Mouse (Mus musculus): Measurements from ENCODE around the gene Dgki. TPM values are rescaled to one million over a fixed set of nuclear protein-coding genes. Genes with fewer than 3 reads are reported as not detected.

Dgki gene
- polyA plus RNA-seq, 1 experiment from 2014 or later, result 4.0 TPM

DNA sequence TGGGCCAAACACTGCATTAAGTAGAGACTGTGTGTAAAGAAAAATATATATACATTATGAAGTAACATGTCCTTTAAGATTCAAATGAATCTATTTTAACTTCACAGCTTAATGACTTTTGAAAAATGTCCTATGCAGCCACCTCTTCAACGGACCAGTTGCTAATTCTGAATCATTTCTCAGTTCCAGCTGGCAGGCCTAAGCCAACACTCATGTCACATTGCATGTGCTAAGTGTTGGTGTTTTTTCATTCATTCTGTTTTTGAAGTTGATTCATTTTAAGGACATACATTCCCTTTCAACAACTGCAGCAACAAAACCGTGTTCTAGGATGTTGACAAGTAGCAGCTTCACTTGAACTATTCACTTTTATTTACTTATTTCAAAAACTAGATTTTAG is 484.0 kb downstream of the Dgki start:
- no peak overlapping the region for H3K27ac ChIP-seq
- H3K4me1 ChIP-seq, result peaks cover 23% of the 10 kb centered on the region
- H3K27me3 ChIP-seq, result peaks cover 16% of the 10 kb centered on the region; the same call in 1 of the 2 replicates
- no peak overlapping the region for H3K4me2 ChIP-seq
- no peak for ATAC-seq (ENCODE audit: low FRiP score)
- 82% methylated on average over 2 of the region's 2 CpGs for WGBS
- H3K9ac ChIP-seq, result no peak overlapping the region
- H3K9me3 ChIP-seq, result no peaks in the 10 kb centered on the region
- no peak overlapping the region for H3K4me3 ChIP-seq (replicated peaks)
- H3K36me3 ChIP-seq (replicated peaks), result no peaks in the 10 kb centered on the region

DNA sequence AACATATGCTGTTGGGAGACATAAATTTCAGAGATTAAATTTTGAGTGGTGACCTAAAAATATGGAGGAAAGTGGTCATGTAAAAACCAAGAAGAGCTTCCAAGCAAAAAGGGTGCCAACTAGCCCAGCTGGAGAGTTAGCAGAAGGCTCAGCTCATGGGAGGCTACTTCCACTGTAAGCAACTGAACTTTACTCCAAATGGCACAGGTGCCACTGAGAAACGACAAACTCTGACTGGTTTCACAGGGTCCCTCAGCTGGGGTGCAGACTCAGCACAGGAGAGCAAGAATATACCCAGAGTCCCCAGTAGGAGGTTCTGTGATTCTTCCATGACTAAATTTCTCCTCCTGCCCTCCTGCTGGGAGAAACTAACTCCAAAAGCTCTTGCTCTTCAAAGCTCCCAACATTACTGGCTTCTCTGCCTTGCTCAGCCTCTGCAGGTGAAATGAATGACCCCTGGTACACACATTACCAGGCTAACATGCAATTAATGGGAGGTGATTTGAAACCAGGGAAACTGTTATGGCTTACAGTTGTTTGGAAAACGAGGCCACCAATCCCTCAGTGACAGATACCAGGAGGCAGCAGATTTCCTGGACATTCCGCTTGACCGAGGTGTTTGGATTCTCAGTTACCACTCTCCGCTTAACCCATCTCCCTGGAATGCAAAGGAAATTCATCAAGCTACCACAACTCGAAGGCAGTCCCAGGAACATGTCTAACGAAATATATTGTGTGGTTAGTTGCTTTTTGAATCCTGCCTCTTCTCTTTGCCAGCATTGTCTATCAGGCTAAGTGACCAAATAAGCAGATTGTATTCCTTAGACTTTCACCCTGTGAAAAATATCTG is 487.1 kb downstream of the Dgki start:
- peaks cover 26% of the 10 kb centered on the region for H3K4me1 ChIP-seq
- H3K9me3 ChIP-seq, result no peaks in the 10 kb centered on the region
- ATAC-seq (ENCODE audit: low FRiP score), result no peak
- no peak overlapping the region for H3K27ac ChIP-seq
- WGBS, result 84% methylated on average over 7 of the region's 7 CpGs
- H3K4me3 ChIP-seq (replicated peaks), result no peak overlapping the region
- H3K36me3 ChIP-seq (replicated peaks), result no peaks in the 10 kb centered on the region
- peaks cover 17% of the 10 kb centered on the region; the same call in 1 of the 2 replicates for H3K27me3 ChIP-seq
- no peak overlapping the region for H3K4me2 ChIP-seq
- H3K9ac ChIP-seq, result no peak overlapping the region

DNA sequence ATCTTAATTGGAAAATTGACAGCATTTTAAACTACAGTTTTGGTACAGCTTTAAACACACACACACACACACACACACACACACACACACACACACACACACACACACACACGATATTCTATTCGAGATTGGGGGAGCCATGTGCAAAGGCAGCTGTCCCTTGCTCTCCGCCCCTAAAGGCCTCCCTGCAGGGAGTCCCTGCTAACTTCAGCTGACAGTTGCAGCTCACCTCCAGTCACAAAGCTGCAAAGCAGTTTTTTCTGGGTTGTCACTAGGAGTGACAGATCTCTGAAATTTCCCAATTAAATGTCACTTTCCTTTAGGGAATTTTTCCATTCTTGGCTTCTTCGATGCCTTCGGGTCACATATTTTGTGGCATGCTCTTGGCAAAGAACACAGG is 489.5 kb downstream of the Dgki start:
- H3K4me3 ChIP-seq (replicated peaks), result peak overlapping the region; percentile 60
- ATAC-seq (ENCODE audit: low FRiP score), result no peak; the same call in 1 of the 2 replicates
- no peaks in the 10 kb centered on the region for H3K9me3 ChIP-seq
- H3K36me3 ChIP-seq (replicated peaks), result peaks cover 9% of the 10 kb centered on the region; the same call in 1 of the 2 replicates
- peak overlapping the region; percentile 78 for H3K9ac ChIP-seq
- 7% methylated on average over 5 of the region's 5 CpGs for WGBS
- peak overlapping the region; percentile 85 for H3K27ac ChIP-seq
- H3K4me1 ChIP-seq, result peaks cover 35% of the 10 kb centered on the region
- H3K4me2 ChIP-seq, result peak overlapping the region; percentile 56
- H3K27me3 ChIP-seq, result peaks cover 22% of the 10 kb centered on the region; the same call in 1 of the 2 replicates

DNA sequence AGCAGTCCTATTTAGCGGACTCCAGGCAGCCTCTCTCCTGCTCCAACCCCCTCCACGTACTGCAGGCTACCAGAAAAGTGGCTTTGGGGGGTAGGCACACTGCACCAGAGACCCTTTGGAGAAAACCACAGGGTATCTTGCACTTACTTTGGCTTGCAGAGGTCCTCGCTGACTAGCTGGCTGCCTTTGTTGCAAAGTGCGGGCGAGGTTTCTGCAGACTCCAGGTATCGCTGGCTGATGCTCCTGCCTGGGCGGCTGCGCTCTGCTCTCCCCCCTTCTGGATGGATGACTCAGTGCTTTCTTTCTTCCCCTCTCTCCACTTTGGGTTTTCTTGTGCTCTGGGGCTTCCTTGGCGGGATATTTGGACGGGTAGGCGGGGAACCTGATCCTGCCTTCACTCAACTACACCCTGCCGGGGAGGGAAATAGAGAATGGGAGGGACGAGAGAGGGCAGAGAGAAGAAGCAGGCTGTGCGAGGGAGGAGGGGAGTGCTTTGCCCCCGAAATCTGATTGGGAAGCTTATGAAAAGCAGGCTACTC is 490.2 kb downstream of the Dgki start, which contains the start of gene Ptn:
Gene Ptn (minus strand): TSS at position 474 of the 539 bp plus-strand sequence.
- ATAC-seq (ENCODE audit: low FRiP score), result peak; percentile 83
- peaks cover 36% of the 10 kb centered on the region for H3K4me1 ChIP-seq
- H3K27ac ChIP-seq, result peak within 1 kb of the TSS; percentile 85
- peak within 1 kb of the TSS; percentile 60 for H3K4me3 ChIP-seq (replicated peaks)
- peaks cover 22% of the 10 kb centered on the region; the same call in 1 of the 2 replicates for H3K27me3 ChIP-seq
- peak within 1 kb of the TSS; percentile 56 for H3K4me2 ChIP-seq
- peak within 1 kb of the TSS; percentile 78 for H3K9ac ChIP-seq
- H3K36me3 ChIP-seq (replicated peaks), result peaks cover 9% of the 10 kb centered on the region; the same call in 1 of the 2 replicates
- H3K9me3 ChIP-seq, result no peaks in the 10 kb centered on the region
- under 1% methylated on average over 15 of the region's 15 CpGs for WGBS

DNA sequence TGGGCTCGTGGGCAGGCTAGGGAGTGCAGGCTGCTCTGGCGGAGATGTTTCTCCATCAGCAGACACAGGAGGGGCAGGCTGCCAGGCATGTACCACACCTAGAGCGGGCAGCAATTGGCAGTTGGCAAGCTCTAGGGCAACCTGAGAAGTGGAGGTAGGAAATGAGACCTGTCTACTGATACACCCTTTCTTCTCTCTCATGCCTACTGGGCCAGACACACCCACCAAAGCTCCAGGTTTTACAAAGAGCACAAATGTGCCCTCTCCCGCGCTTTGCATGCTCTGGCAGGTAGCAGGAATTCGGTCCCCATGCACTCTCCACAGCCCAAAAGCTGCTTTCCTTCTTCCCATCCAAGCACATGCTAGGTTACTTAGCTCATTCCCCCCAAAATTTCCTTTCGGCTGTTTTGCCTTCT is 490.7 kb downstream of the Dgki start:
- Histone ChIP-seq H3K27ac (peak overlapping the region; percentile 85), H3K4me1 (peaks cover 36% of the 10 kb centered on the region), H3K9ac (peak overlapping the region; percentile 78), H3K4me3 (replicated peaks) (peak overlapping the region; percentile 60), H3K4me2 (peak overlapping the region; percentile 56), H3K9me3 (no peaks in the 10 kb centered on the region), H3K36me3 (replicated peaks) (peaks cover 9% of the 10 kb centered on the region; the same call in 1 of the 2 replicates), H3K27me3 (peaks cover 22% of the 10 kb centered on the region; the same call in 1 of the 2 replicates)
- peak; percentile 40 for ATAC-seq (ENCODE audit: low FRiP score)
- WGBS, result 2% methylated on average over 7 of the region's 7 CpGs

DNA sequence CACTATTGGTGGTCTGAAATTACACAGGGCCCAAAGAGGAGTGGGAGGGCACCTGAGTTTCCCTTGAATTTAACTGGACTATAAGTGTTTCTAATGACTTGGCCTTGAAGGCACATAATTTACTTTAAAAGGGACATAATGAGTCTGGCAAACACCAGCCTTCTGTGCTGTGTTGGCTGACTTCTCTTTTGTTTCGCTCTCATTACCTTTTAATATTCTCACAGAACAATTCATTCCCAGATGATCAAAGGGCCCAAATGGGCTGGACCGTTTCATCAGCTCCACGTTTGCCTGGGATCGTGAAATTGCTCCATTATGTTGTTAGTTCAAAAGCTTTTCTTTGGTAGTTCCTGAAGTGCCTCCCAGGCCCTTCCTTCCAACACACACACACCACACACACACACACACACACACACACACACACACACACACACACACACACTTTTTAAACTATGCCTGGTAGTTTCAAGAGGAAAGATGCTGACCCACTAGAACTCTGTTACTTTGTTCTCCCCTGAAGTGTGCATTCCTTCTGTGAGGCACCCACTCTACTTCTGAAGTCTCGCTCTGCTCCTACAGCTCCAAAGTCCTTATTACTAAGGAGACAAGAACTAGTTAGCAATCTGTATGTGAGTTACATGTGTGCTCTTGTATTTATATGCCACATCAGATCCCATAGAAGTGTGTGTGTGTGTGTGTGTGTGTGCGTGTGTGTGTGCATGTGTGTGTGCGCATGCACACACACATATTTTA is 491.5 kb downstream of the Dgki start:
- 0 out of 2 replicates have a peak overlapping the region, but pooled peaks have one; percentile 13 for H3K27ac ChIP-seq
- H3K9me3 ChIP-seq, result no peaks in the 10 kb centered on the region
- ATAC-seq (ENCODE audit: low FRiP score), result no peak
- H3K4me3 ChIP-seq (replicated peaks), result peak overlapping the region; percentile 60
- peak overlapping the region; percentile 78; the same call in 1 of the 2 replicates for H3K9ac ChIP-seq
- peak overlapping the region; percentile 56 for H3K4me2 ChIP-seq
- peaks cover 12% of the 10 kb centered on the region; the same call in 1 of the 2 replicates for H3K36me3 ChIP-seq (replicated peaks)
- peaks cover 18% of the 10 kb centered on the region; the same call in 1 of the 2 replicates for H3K27me3 ChIP-seq
- H3K4me1 ChIP-seq, result peaks cover 36% of the 10 kb centered on the region
- whole genome bisulfite sequencing, result 21% methylated on average over 7 of the region's 7 CpGs

DNA sequence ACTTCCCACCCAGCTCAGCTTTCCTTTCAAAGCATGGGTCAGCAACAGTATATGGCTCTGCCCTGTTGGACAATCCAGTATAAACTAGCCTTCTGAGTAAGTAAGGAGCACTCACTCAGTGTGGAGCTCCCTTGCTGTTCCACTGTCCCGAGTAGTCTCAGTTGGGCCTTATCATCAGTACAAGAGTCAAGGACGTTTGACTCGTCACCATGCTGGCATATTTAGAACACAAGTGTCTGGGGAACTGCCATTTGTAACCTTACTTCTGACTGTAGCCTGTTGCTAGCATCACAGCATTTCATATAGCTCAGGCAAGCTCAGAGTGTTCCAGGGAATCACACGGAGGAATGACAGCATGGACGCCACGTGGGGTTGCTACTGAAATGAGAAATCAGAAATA is 493.1 kb downstream of the Dgki start:
- no peak for ATAC-seq (ENCODE audit: low FRiP score)
- H3K27ac ChIP-seq, result no peak overlapping the region
- H3K9me3 ChIP-seq, result no peaks in the 10 kb centered on the region
- WGBS, result 89% methylated on average over 6 of the region's 6 CpGs
- H3K4me3 ChIP-seq (replicated peaks), result no peak overlapping the region
- peaks cover 36% of the 10 kb centered on the region for H3K4me1 ChIP-seq
- peaks cover 11% of the 10 kb centered on the region; the same call in 1 of the 2 replicates for H3K27me3 ChIP-seq
- H3K36me3 ChIP-seq (replicated peaks), result peaks cover 18% of the 10 kb centered on the region; the same call in 1 of the 2 replicates
- no peak overlapping the region for H3K9ac ChIP-seq
- peak overlapping the region; percentile 15; the same call in 1 of the 2 replicates for H3K4me2 ChIP-seq

DNA sequence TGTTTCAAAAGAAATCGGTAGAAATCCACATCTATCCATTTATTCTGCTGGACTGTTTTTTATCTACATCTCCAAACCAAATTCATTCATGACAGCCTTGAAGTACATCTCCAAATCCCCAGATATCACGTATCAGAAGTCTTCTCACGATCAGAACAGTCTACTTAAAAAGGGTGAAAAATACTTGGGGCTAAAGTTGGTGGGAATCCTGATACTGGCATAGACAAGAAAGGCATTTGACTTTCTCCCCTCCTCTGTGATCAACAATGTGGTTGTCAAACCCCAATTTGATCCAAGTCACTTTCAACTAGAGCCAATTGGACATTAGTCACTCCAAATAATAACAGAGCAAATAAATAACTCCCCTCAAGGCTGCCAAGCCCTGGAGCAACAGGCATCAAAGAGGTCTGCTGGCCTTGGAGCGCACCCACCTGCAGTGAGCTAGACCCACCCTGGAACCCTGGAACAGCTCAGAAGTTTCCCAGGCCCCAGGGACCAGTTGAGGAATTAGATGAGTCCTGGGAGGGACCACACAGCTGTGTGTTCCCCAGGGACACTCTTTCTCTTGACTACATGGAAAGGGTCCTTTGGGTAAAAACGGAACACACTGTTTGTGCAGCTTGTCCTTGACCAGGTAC is 499.6 kb downstream of the Dgki start:
- 0 out of 2 replicates have a peak, but pooled peaks cover 14% of the 10 kb centered on the region for H3K36me3 ChIP-seq (replicated peaks)
- H3K9ac ChIP-seq, result no peak overlapping the region
- no peak overlapping the region for H3K27ac ChIP-seq
- no peak overlapping the region for H3K4me2 ChIP-seq
- 87% methylated on average over 5 of the region's 5 CpGs for WGBS
- no peak for ATAC-seq (ENCODE audit: low FRiP score)
- H3K4me1 ChIP-seq, result peaks cover 7% of the 10 kb centered on the region
- H3K27me3 ChIP-seq, result no peaks in the 10 kb centered on the region
- no peak overlapping the region for H3K4me3 ChIP-seq (replicated peaks)
- H3K9me3 ChIP-seq, result no peaks in the 10 kb centered on the region

DNA sequence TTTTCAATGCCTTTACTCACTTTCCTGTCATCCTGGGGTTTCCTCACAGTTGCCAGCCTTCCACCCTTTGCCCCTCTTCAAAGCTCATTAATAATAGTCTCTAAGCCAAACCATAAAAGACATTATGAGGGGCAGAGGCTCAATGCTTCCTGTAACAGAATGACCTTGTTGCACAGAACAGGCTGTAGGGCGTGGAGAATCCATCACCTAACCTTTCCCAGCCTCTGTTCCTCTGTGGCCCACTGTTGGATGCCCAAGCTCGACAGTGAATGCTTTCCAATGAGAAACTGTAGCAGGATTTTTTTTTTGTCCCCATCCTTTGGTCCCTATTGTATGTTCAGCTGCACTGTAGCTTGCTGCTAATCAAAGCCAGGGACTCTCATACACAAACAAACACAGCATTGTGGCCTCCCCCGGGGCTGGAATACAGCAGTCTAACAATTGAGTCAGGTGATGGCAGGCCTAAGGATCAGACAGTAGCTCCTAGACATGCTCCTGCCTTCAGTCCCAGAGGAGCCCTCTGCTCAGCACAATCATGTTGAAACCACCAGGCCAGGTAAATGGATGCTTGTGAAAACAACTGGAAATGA is 502.8 kb downstream of the Dgki start:
- 26% methylated on average over 3 of the region's 3 CpGs for WGBS
- Histone ChIP-seq H3K27ac (0 out of 2 replicates have a peak overlapping the region, but pooled peaks have one; percentile 43), H3K4me2 (no peak overlapping the region), H3K9me3 (no peaks in the 10 kb centered on the region), H3K36me3 (replicated peaks) (0 out of 2 replicates have a peak, but pooled peaks cover 5% of the 10 kb centered on the region), H3K27me3 (no peaks in the 10 kb centered on the region), H3K4me3 (replicated peaks) (no peak overlapping the region), H3K4me1 (peaks cover 6% of the 10 kb centered on the region), H3K9ac (no peak overlapping the region)
- ATAC-seq (ENCODE audit: low FRiP score), result peak; percentile 36; the same call in 1 of the 2 replicates
